Mouse (Mus musculus): ENCODE measurements around the gene Hspa1l. TPM values are rescaled to one million over a fixed set of nuclear protein-coding genes. Genes with fewer than 3 reads are reported as not detected.

Hspa1l gene
- 1.2 TPM for polyA plus RNA-seq (2014; fragmentation: Illumina TruSeq; extraction: RNeasy Lipid Tissue Mini Kit (QIAGEN cat#74804); ENCODE audit: insufficient read depth, low read depth, low replicate concordance)

GRCm38 (mm10) chr17:34972069-34972749 is at the start of gene Hspa1l, which contains the start of gene Hspa1a:
Gene Hspa1l (plus strand): TSS chr17:34972703.
Gene Hspa1a (minus strand): TSS chr17:34972156.

GRCm38 (mm10) chr17:34931061-34931734 is 41.3 kb upstream of the Hspa1l start, which contains the start of gene Neu1:
Gene Neu1 (plus strand): TSS chr17:34931253.

GRCm38 (mm10) chr17:34959130-34959778 is 13.2 kb upstream of the Hspa1l start, which contains the start of gene Hspa1b:
Gene Hspa1b (minus strand): TSS chr17:34959238.

GRCm38 (mm10) chr17:34969822-34970221 is 2.7 kb upstream of the Hspa1l start, which contains the start of gene Gm20481:
Gene Gm20481 (plus strand): TSS chr17:34969912.

DNA sequence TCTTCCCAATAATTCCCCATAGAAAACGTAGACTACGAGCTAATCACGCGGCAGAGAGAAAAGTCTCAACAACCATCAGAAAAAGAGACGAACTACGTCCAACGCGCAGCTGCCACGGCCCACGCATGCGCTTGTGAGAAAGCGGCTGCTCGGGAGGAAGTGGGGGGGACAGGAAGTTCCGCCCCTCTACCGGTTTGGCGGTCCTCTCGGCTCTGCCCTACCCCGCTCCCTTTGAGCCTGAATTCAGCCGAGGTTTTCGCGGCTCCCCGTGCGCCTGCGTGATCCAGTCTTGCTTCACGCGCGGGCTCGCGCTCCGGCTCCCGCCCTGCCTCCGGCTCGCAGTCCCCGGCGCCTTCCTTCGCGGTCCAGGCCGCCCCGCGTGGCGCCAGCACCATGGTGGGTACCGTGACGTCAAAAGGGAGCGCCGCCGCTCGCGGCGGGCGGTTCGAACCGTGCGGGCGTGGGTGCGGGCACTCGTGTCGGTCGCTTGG is 9.2 kb downstream of the Hspa1l start, which contains the start of gene Lsm2:
TSS of gene Lsm2 (plus strand) at position 173 of the 491 bp plus-strand sequence.

GRCm38 (mm10) chr17:35000717-35001451 is 28.4 kb downstream of the Hspa1l start, which contains the start of gene Vars:
Gene Vars (plus strand): TSS chr17:35000987.

GRCm38 (mm10) chr17:35016376-35016775 is 43.9 kb downstream of the Hspa1l start, which contains the start of gene Vwa7:
Gene Vwa7 (plus strand): TSS chr17:35016579.

GRCm38 (mm10) chr17:35027277-35028068 is 55.0 kb downstream of the Hspa1l start, which contains the start of gene Sapcd1:
Gene Sapcd1 (minus strand): TSS chr17:35028016.

Other genes with a start within 250 kb of the Hspa1l start
- gene C4b, start 228.8 kb upstream of the Hspa1l start, polyA plus RNA-seq (2014; fragmentation: Illumina TruSeq; extraction: RNeasy Lipid Tissue Mini Kit (QIAGEN cat#74804); ENCODE audit: insufficient read depth, low read depth, low replicate concordance), result 122 TPM
- gene Cyp21a1, start 168.1 kb upstream of the Hspa1l start, polyA plus RNA-seq (2014; fragmentation: Illumina TruSeq; extraction: RNeasy Lipid Tissue Mini Kit (QIAGEN cat#74804); ENCODE audit: insufficient read depth, low read depth, low replicate concordance), result not detected
- 27.3 TPM for gene Stk19, start 135.8 kb upstream of the Hspa1l start, polyA plus RNA-seq (2014; fragmentation: Illumina TruSeq; extraction: RNeasy Lipid Tissue Mini Kit (QIAGEN cat#74804); ENCODE audit: insufficient read depth, low read depth, low replicate concordance)
- gene Dxo, start 135.7 kb upstream of the Hspa1l start, polyA plus RNA-seq (2014; fragmentation: Illumina TruSeq; extraction: RNeasy Lipid Tissue Mini Kit (QIAGEN cat#74804); ENCODE audit: insufficient read depth, low read depth, low replicate concordance), result 27.5 TPM
- 19.3 TPM for gene Skiv2l, start 122.5 kb upstream of the Hspa1l start, polyA plus RNA-seq (2014; fragmentation: Illumina TruSeq; extraction: RNeasy Lipid Tissue Mini Kit (QIAGEN cat#74804); ENCODE audit: insufficient read depth, low read depth, low replicate concordance)
- gene Nelfe, start 122.3 kb upstream of the Hspa1l start, polyA plus RNA-seq (2014; fragmentation: Illumina TruSeq; extraction: RNeasy Lipid Tissue Mini Kit (QIAGEN cat#74804); ENCODE audit: insufficient read depth, low read depth, low replicate concordance), result 30.3 TPM
- gene Cfb, start 110.2 kb upstream of the Hspa1l start, polyA plus RNA-seq (2014; fragmentation: Illumina TruSeq; extraction: RNeasy Lipid Tissue Mini Kit (QIAGEN cat#74804); ENCODE audit: insufficient read depth, low read depth, low replicate concordance), result 38.7 TPM
- 4.5 TPM for gene Zbtb12, start 93.2 kb upstream of the Hspa1l start, polyA plus RNA-seq (2014; fragmentation: Illumina TruSeq; extraction: RNeasy Lipid Tissue Mini Kit (QIAGEN cat#74804); ENCODE audit: insufficient read depth, low read depth, low replicate concordance)
- not detected for gene Gm20547, start 90.7 kb upstream of the Hspa1l start, polyA plus RNA-seq (2014; fragmentation: Illumina TruSeq; extraction: RNeasy Lipid Tissue Mini Kit (QIAGEN cat#74804); ENCODE audit: insufficient read depth, low read depth, low replicate concordance)
- 24.6 TPM for gene C2, start 74.4 kb upstream of the Hspa1l start, polyA plus RNA-seq (2014; fragmentation: Illumina TruSeq; extraction: RNeasy Lipid Tissue Mini Kit (QIAGEN cat#74804); ENCODE audit: insufficient read depth, low read depth, low replicate concordance)
- 39.7 TPM for gene Ehmt2, start 74.2 kb upstream of the Hspa1l start, polyA plus RNA-seq (2014; fragmentation: Illumina TruSeq; extraction: RNeasy Lipid Tissue Mini Kit (QIAGEN cat#74804); ENCODE audit: insufficient read depth, low read depth, low replicate concordance)
- 9.2 TPM for gene Slc44a4, start 58.2 kb upstream of the Hspa1l start, polyA plus RNA-seq (2014; fragmentation: Illumina TruSeq; extraction: RNeasy Lipid Tissue Mini Kit (QIAGEN cat#74804); ENCODE audit: insufficient read depth, low read depth, low replicate concordance)
- 22.0 TPM for gene Neu1, start 41.5 kb upstream of the Hspa1l start, polyA plus RNA-seq (2014; fragmentation: Illumina TruSeq; extraction: RNeasy Lipid Tissue Mini Kit (QIAGEN cat#74804); ENCODE audit: insufficient read depth, low read depth, low replicate concordance)
- gene Hspa1b, start 13.5 kb upstream of the Hspa1l start, polyA plus RNA-seq (2014; fragmentation: Illumina TruSeq; extraction: RNeasy Lipid Tissue Mini Kit (QIAGEN cat#74804); ENCODE audit: insufficient read depth, low read depth, low replicate concordance), result 18.0 TPM
- not detected for gene Gm20481, start 2.8 kb upstream of the Hspa1l start, polyA plus RNA-seq (2014; fragmentation: Illumina TruSeq; extraction: RNeasy Lipid Tissue Mini Kit (QIAGEN cat#74804); ENCODE audit: insufficient read depth, low read depth, low replicate concordance)
- gene Hspa1a, start 547 bp upstream of the Hspa1l start, polyA plus RNA-seq (2014; fragmentation: Illumina TruSeq; extraction: RNeasy Lipid Tissue Mini Kit (QIAGEN cat#74804); ENCODE audit: insufficient read depth, low read depth, low replicate concordance), result 15.5 TPM
- gene Lsm2, start 9.2 kb downstream of the Hspa1l start, polyA plus RNA-seq (2014; fragmentation: Illumina TruSeq; extraction: RNeasy Lipid Tissue Mini Kit (QIAGEN cat#74804); ENCODE audit: insufficient read depth, low read depth, low replicate concordance), result 34.0 TPM
- gene Vars, start 28.3 kb downstream of the Hspa1l start, polyA plus RNA-seq (2014; fragmentation: Illumina TruSeq; extraction: RNeasy Lipid Tissue Mini Kit (QIAGEN cat#74804); ENCODE audit: insufficient read depth, low read depth, low replicate concordance), result 25.7 TPM
- gene Vwa7, start 43.9 kb downstream of the Hspa1l start, polyA plus RNA-seq (2014; fragmentation: Illumina TruSeq; extraction: RNeasy Lipid Tissue Mini Kit (QIAGEN cat#74804); ENCODE audit: insufficient read depth, low read depth, low replicate concordance), result 0.74 TPM
- 1.3 TPM for gene Sapcd1, start 55.3 kb downstream of the Hspa1l start, polyA plus RNA-seq (2014; fragmentation: Illumina TruSeq; extraction: RNeasy Lipid Tissue Mini Kit (QIAGEN cat#74804); ENCODE audit: insufficient read depth, low read depth, low replicate concordance)
- 3.1 TPM for gene Msh5, start 74.0 kb downstream of the Hspa1l start, polyA plus RNA-seq (2014; fragmentation: Illumina TruSeq; extraction: RNeasy Lipid Tissue Mini Kit (QIAGEN cat#74804); ENCODE audit: insufficient read depth, low read depth, low replicate concordance)
- 242 TPM for gene Clic1, start 77.3 kb downstream of the Hspa1l start, polyA plus RNA-seq (2014; fragmentation: Illumina TruSeq; extraction: RNeasy Lipid Tissue Mini Kit (QIAGEN cat#74804); ENCODE audit: insufficient read depth, low read depth, low replicate concordance)
- 99.2 TPM for gene Ddah2, start 86.3 kb downstream of the Hspa1l start, polyA plus RNA-seq (2014; fragmentation: Illumina TruSeq; extraction: RNeasy Lipid Tissue Mini Kit (QIAGEN cat#74804); ENCODE audit: insufficient read depth, low read depth, low replicate concordance)
- 2.4 TPM for gene Ly6g6c, start 92.7 kb downstream of the Hspa1l start, polyA plus RNA-seq (2014; fragmentation: Illumina TruSeq; extraction: RNeasy Lipid Tissue Mini Kit (QIAGEN cat#74804); ENCODE audit: insufficient read depth, low read depth, low replicate concordance)
- gene Mpig6b, start 93.5 kb downstream of the Hspa1l start, polyA plus RNA-seq (2014; fragmentation: Illumina TruSeq; extraction: RNeasy Lipid Tissue Mini Kit (QIAGEN cat#74804); ENCODE audit: insufficient read depth, low read depth, low replicate concordance), result 0.84 TPM
- 1.4 TPM for gene Ly6g6e, start 104.2 kb downstream of the Hspa1l start, polyA plus RNA-seq (2014; fragmentation: Illumina TruSeq; extraction: RNeasy Lipid Tissue Mini Kit (QIAGEN cat#74804); ENCODE audit: insufficient read depth, low read depth, low replicate concordance)
- 13.1 TPM for gene Ly6g6d, start 105.4 kb downstream of the Hspa1l start, polyA plus RNA-seq (2014; fragmentation: Illumina TruSeq; extraction: RNeasy Lipid Tissue Mini Kit (QIAGEN cat#74804); ENCODE audit: insufficient read depth, low read depth, low replicate concordance)
- gene Ly6g6f, start 112.9 kb downstream of the Hspa1l start, polyA plus RNA-seq (2014; fragmentation: Illumina TruSeq; extraction: RNeasy Lipid Tissue Mini Kit (QIAGEN cat#74804); ENCODE audit: insufficient read depth, low read depth, low replicate concordance), result not detected
- 72.3 TPM for gene Abhd16a, start 116.6 kb downstream of the Hspa1l start, polyA plus RNA-seq (2014; fragmentation: Illumina TruSeq; extraction: RNeasy Lipid Tissue Mini Kit (QIAGEN cat#74804); ENCODE audit: insufficient read depth, low read depth, low replicate concordance)
- gene Ly6g5c, start 135.6 kb downstream of the Hspa1l start, polyA plus RNA-seq (2014; fragmentation: Illumina TruSeq; extraction: RNeasy Lipid Tissue Mini Kit (QIAGEN cat#74804); ENCODE audit: insufficient read depth, low read depth, low replicate concordance), result not detected
- 0.55 TPM for gene Ly6g5b, start 142.7 kb downstream of the Hspa1l start, polyA plus RNA-seq (2014; fragmentation: Illumina TruSeq; extraction: RNeasy Lipid Tissue Mini Kit (QIAGEN cat#74804); ENCODE audit: insufficient read depth, low read depth, low replicate concordance)
- 23.7 TPM for gene Gpank1, start 148.8 kb downstream of the Hspa1l start, polyA plus RNA-seq (2014; fragmentation: Illumina TruSeq; extraction: RNeasy Lipid Tissue Mini Kit (QIAGEN cat#74804); ENCODE audit: insufficient read depth, low read depth, low replicate concordance)
- 116 TPM for gene Csnk2b, start 149.3 kb downstream of the Hspa1l start, polyA plus RNA-seq (2014; fragmentation: Illumina TruSeq; extraction: RNeasy Lipid Tissue Mini Kit (QIAGEN cat#74804); ENCODE audit: insufficient read depth, low read depth, low replicate concordance)
- 11.1 TPM for gene D17H6S53E, start 153.7 kb downstream of the Hspa1l start, polyA plus RNA-seq (2014; fragmentation: Illumina TruSeq; extraction: RNeasy Lipid Tissue Mini Kit (QIAGEN cat#74804); ENCODE audit: insufficient read depth, low read depth, low replicate concordance)
- not detected for gene Apom, start 159.3 kb downstream of the Hspa1l start, polyA plus RNA-seq (2014; fragmentation: Illumina TruSeq; extraction: RNeasy Lipid Tissue Mini Kit (QIAGEN cat#74804); ENCODE audit: insufficient read depth, low read depth, low replicate concordance)
- gene Bag6, start 162.5 kb downstream of the Hspa1l start, polyA plus RNA-seq (2014; fragmentation: Illumina TruSeq; extraction: RNeasy Lipid Tissue Mini Kit (QIAGEN cat#74804); ENCODE audit: insufficient read depth, low read depth, low replicate concordance), result 66.8 TPM
- gene Prrc2a, start 192.2 kb downstream of the Hspa1l start, polyA plus RNA-seq (2014; fragmentation: Illumina TruSeq; extraction: RNeasy Lipid Tissue Mini Kit (QIAGEN cat#74804); ENCODE audit: insufficient read depth, low read depth, low replicate concordance), result 149 TPM
- 14.2 TPM for gene Aif1, start 203.4 kb downstream of the Hspa1l start, polyA plus RNA-seq (2014; fragmentation: Illumina TruSeq; extraction: RNeasy Lipid Tissue Mini Kit (QIAGEN cat#74804); ENCODE audit: insufficient read depth, low read depth, low replicate concordance)
- 56.7 TPM for gene Lst1, start 215.7 kb downstream of the Hspa1l start, polyA plus RNA-seq (2014; fragmentation: Illumina TruSeq; extraction: RNeasy Lipid Tissue Mini Kit (QIAGEN cat#74804); ENCODE audit: insufficient read depth, low read depth, low replicate concordance)
- gene Ltb, start 221.7 kb downstream of the Hspa1l start, polyA plus RNA-seq (2014; fragmentation: Illumina TruSeq; extraction: RNeasy Lipid Tissue Mini Kit (QIAGEN cat#74804); ENCODE audit: insufficient read depth, low read depth, low replicate concordance), result 46.6 TPM
- 1.2 TPM for gene Tnf, start 229.3 kb downstream of the Hspa1l start, polyA plus RNA-seq (2014; fragmentation: Illumina TruSeq; extraction: RNeasy Lipid Tissue Mini Kit (QIAGEN cat#74804); ENCODE audit: insufficient read depth, low read depth, low replicate concordance)
- 0.62 TPM for gene Lta, start 232.6 kb downstream of the Hspa1l start, polyA plus RNA-seq (2014; fragmentation: Illumina TruSeq; extraction: RNeasy Lipid Tissue Mini Kit (QIAGEN cat#74804); ENCODE audit: insufficient read depth, low read depth, low replicate concordance)
- not detected for gene Gm16181, start 248.1 kb downstream of the Hspa1l start, polyA plus RNA-seq (2014; fragmentation: Illumina TruSeq; extraction: RNeasy Lipid Tissue Mini Kit (QIAGEN cat#74804); ENCODE audit: insufficient read depth, low read depth, low replicate concordance)